Comparison of ENCODE assay signal across 21 mouse cellular contexts in the genomic region with DNA sequence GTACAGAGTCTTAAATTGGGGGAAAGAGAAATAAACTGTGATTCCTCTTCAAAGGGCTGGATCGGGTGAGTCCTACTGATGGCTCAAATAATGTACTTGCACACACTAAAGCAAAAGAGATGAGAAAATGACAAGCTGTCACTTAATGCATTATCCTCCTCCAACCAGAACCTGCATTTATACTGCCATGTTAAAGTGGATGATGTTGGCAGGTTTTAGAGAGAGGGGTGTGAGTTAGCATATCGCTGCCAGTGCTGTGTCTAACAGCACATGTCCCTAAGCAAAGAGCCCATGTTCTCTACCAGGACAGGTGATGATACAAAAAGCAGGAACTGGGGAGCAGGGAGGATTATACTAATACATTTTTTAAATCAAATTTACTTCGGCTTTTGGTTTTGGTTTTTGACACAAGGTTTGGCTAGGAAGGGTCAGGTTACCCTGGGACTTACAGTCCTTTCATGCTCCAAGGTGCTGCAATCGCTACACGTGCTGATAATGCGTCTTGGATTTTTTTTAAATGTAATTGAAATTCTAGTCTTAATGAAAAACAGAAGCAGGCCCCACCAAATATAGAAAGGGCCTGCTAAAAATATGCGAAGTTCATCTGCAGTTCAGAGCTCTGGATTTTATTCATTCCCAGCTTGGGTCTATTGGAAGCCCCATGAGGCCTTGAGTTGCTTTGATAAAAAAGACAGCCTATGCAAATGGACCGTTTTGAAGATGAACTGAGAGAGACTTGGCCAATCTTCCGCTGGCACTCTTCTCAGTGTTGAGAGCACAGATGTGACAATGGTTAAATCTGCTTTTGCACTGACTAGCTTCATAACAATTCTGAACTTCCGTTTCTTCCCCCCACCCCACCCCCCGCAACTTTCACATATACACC. TPM values are rescaled to one million over a fixed set of nuclear protein-coding genes. Genes with fewer than 3 reads are reported as not detected.
A peak's percentile ranks its signal among the peaks of the same experiment; 100 is the strongest.
DNase-seq lines count a peak whose midpoint lies in the region; ATAC-seq and TF ChIP-seq lines count a peak whose summit lies in the region.
"Had no signal": no experiment of that assay in that cellular context is flagged by ENCODE, and none has a peak within 500 bp of the region (broad histone marks: within the 10 kb centered on the region; RNA-seq: fewer than 3 reads in every experiment).

No protein-coding gene starts in this region.

- ATAC-seq in forebrain, embryonic 15.5 days (replicated peaks) = peak; percentile 75; the same call in 1 of the 2 replicates
- no peak for ATAC-seq in forebrain, embryonic 11.5 days (replicated peaks; ENCODE audit: low FRiP score)
- ATAC-seq in midbrain, embryonic 12.5 days (ENCODE audit: low FRiP score, low read depth) = peak; percentile 41; the same call in 1 of the 2 replicates
- ATAC-seq in midbrain, postnatal 0 days (ENCODE audit: low FRiP score) = no peak
- peak; percentile 39; the same call in 1 of the 2 replicates for ATAC-seq in limb, embryonic 12.5 days (ENCODE audit: insufficient number of reproducible peaks, insufficient read depth, low FRiP score, low TSS enrichment, low read depth)
- ATAC-seq: hindbrain, embryonic 16.5 days had no signal

- H3K27ac ChIP-seq in forebrain, embryonic 15.5 days (replicated peaks) = peak overlapping the region; percentile 49; the same call in 1 of the 2 replicates
- no peak overlapping the region for H3K27ac ChIP-seq in forebrain, embryonic 11.5 days (ENCODE audit: low read depth, low read length)
- H3K27ac ChIP-seq in midbrain, embryonic 12.5 days (replicated peaks) = no peak overlapping the region
- H3K27ac ChIP-seq in midbrain, postnatal 0 days (ENCODE audit: low read depth, low read length) = no peak overlapping the region
- 0 out of 2 replicates have a peak overlapping the region, but pooled peaks have one; percentile 35 for H3K27ac ChIP-seq in limb, embryonic 12.5 days
- H3K27ac ChIP-seq: heart, embryonic 10.5 days; limb, embryonic 15.5 days had no signal

- H3K9ac ChIP-seq in forebrain, embryonic 15.5 days (replicated peaks) = no peak overlapping the region
- H3K9ac ChIP-seq in forebrain, embryonic 11.5 days (ENCODE audit: low read length) = no peak overlapping the region
- no peak overlapping the region for H3K9ac ChIP-seq in midbrain, embryonic 12.5 days (replicated peaks)
- no peak overlapping the region for H3K9ac ChIP-seq in midbrain, postnatal 0 days (replicated peaks; ENCODE audit: low read length, poor library complexity, severe bottlenecking)
- H3K9ac ChIP-seq in limb, embryonic 12.5 days (replicated peaks) = no peak overlapping the region
- H3K9ac ChIP-seq: limb, embryonic 15.5 days had no signal

- H3K4me2 ChIP-seq in forebrain, embryonic 15.5 days (replicated peaks) = no peak overlapping the region
- H3K4me2 ChIP-seq in forebrain, embryonic 11.5 days (ENCODE audit: low read depth, low read length, severe bottlenecking) = no peak overlapping the region
- no peak overlapping the region for H3K4me2 ChIP-seq in midbrain, embryonic 12.5 days (replicated peaks)
- H3K4me2 ChIP-seq in midbrain, postnatal 0 days (ENCODE audit: low read depth, low read length, poor library complexity, severe bottlenecking) = no peak overlapping the region
- no peak overlapping the region for H3K4me2 ChIP-seq in limb, embryonic 12.5 days
- H3K4me2 ChIP-seq: limb, embryonic 15.5 days had no signal

- no peak overlapping the region for H3K4me3 ChIP-seq in forebrain, embryonic 15.5 days
- H3K4me3 ChIP-seq in forebrain, embryonic 11.5 days (ENCODE audit: low read depth, low read length) = no peak overlapping the region
- H3K4me3 ChIP-seq in midbrain, embryonic 12.5 days = no peak overlapping the region
- no peak overlapping the region for H3K4me3 ChIP-seq in midbrain, postnatal 0 days (ENCODE audit: low read depth, low read length)
- H3K4me3 ChIP-seq in limb, embryonic 12.5 days (replicated peaks) = no peak overlapping the region
- H3K4me3 ChIP-seq: heart, embryonic 10.5 days; limb, embryonic 15.5 days had no signal

- H3K27me3 ChIP-seq in forebrain, embryonic 15.5 days = 0 out of 2 replicates have a peak, but pooled peaks cover 3% of the 10 kb centered on the region
- H3K27me3 ChIP-seq in forebrain, embryonic 11.5 days (ENCODE audit: control insufficient read depth, insufficient read depth, low read length) = no peaks in the 10 kb centered on the region
- H3K27me3 ChIP-seq in midbrain, embryonic 12.5 days = no peaks in the 10 kb centered on the region
- H3K27me3 ChIP-seq in midbrain, postnatal 0 days (ENCODE audit: insufficient read depth, low read length) = no peaks in the 10 kb centered on the region
- H3K27me3 ChIP-seq in limb, embryonic 12.5 days = no peaks in the 10 kb centered on the region
- H3K27me3 ChIP-seq: limb, embryonic 15.5 days had no signal

- TF ChIP-seq CTCF in midbrain, postnatal 0 days (IDR thresholded peaks at IDR 0.05) = no peak

- H3K4me1 ChIP-seq in forebrain, embryonic 15.5 days = peaks cover 7% of the 10 kb centered on the region; the same call in 1 of the 2 replicates
- H3K4me1 ChIP-seq in forebrain, embryonic 11.5 days (replicated peaks; ENCODE audit: control insufficient read depth, insufficient read depth, low read length) = no peaks in the 10 kb centered on the region
- peaks cover 10% of the 10 kb centered on the region for H3K4me1 ChIP-seq in midbrain, embryonic 12.5 days
- no peaks in the 10 kb centered on the region for H3K4me1 ChIP-seq in midbrain, postnatal 0 days (ENCODE audit: insufficient read depth, low read length)
- peaks cover 19% of the 10 kb centered on the region for H3K4me1 ChIP-seq in limb, embryonic 12.5 days (replicated peaks)
- H3K4me1 ChIP-seq: heart, embryonic 10.5 days had no signal

- H3K36me3 ChIP-seq in forebrain, embryonic 15.5 days = no peaks in the 10 kb centered on the region
- no peaks in the 10 kb centered on the region for H3K36me3 ChIP-seq in forebrain, embryonic 11.5 days (ENCODE audit: control insufficient read depth, insufficient read depth, low read length)
- no peaks in the 10 kb centered on the region for H3K36me3 ChIP-seq in midbrain, embryonic 12.5 days
- no peaks in the 10 kb centered on the region for H3K36me3 ChIP-seq in midbrain, postnatal 0 days (ENCODE audit: insufficient read depth, low read length)
- no peaks in the 10 kb centered on the region for H3K36me3 ChIP-seq in limb, embryonic 12.5 days
- H3K36me3 ChIP-seq: heart, embryonic 10.5 days; limb, embryonic 15.5 days had no signal

- no peaks in the 10 kb centered on the region for H3K9me3 ChIP-seq in forebrain, embryonic 15.5 days
- H3K9me3 ChIP-seq in forebrain, embryonic 11.5 days (ENCODE audit: control insufficient read depth, low read length) = no peaks in the 10 kb centered on the region
- no peaks in the 10 kb centered on the region for H3K9me3 ChIP-seq in midbrain, embryonic 12.5 days
- no peaks in the 10 kb centered on the region for H3K9me3 ChIP-seq in midbrain, postnatal 0 days (ENCODE audit: low read length)
- no peaks in the 10 kb centered on the region for H3K9me3 ChIP-seq in limb, embryonic 12.5 days
- H3K9me3 ChIP-seq: heart, embryonic 10.5 days; limb, embryonic 15.5 days had no signal

- no peak for DNase-seq in forebrain, embryonic 11.5 days (ENCODE audit: low spot score)
- DNase-seq in midbrain, postnatal 0 days (ENCODE audit: low spot score) = no peak
- no peak for DNase-seq in cerebellum, postnatal 10 days
- DNase-seq in gastrocnemius, postnatal 10 days = no peak
- DNase-seq: adrenal gland, postnatal 36 days; cerebellum, adult 9-10 months; gastrocnemius, postnatal 36 days; heart, postnatal 10 days; kidney, adult 18-20 months; kidney, postnatal 10 days; lung, postnatal 36 days; right cerebral cortex, adult 18-20 months; spleen, adult 18-20 months; thymus, adult 18-20 months had no signal

- WGBS in forebrain, embryonic 15.5 days = 57% methylated on average over 11 of the region's 11 CpGs
- 61% methylated on average over 11 of the region's 11 CpGs for WGBS in forebrain, embryonic 11.5 days
- 49% methylated on average over 11 of the region's 11 CpGs for WGBS in midbrain, embryonic 12.5 days
- WGBS in midbrain, postnatal 0 days = 35% methylated on average over 11 of the region's 11 CpGs
- WGBS in limb, embryonic 12.5 days = 41% methylated on average over 11 of the region's 11 CpGs

RNA-seq across cellular contexts. Expression of a gene that starts 24.7 kb away (rescaled TPM):
- polyA plus RNA-seq in forebrain, embryonic 15.5 days (2015; fragmentation: Nextera tagmentation; extraction: Ambion mirVana) = 15.4 and 18.6 TPM in 2 replicates
- polyA plus RNA-seq in forebrain, embryonic 11.5 days (2014; fragmentation: Nextera tagmentation; extraction: Ambion mirVana) = 0.21 and 0.93 TPM in 2 replicates
- 0.43 and 0.80 TPM in 2 replicates for polyA plus RNA-seq in midbrain, embryonic 12.5 days (2016; fragmentation: Nextera tagmentation; extraction: Ambion mirVana)
- 8.9 and 9.1 TPM in 2 replicates for total RNA-seq in midbrain, postnatal 0 days (2014; rRNA removed)
- polyA plus RNA-seq in midbrain, postnatal 0 days (2015; fragmentation: Nextera tagmentation; extraction: Ambion mirVana) = 2.2 and 2.5 TPM in 2 replicates
- 1.2 and 1.8 TPM in 2 replicates for polyA plus RNA-seq in limb, embryonic 12.5 days (2016; fragmentation: Nextera tagmentation; extraction: Ambion mirVana)
- total RNA-seq in gastrocnemius, postnatal 10 days (2021) = under 1 TPM; 0.09 to 0.12 TPM
- total RNA-seq: gastrocnemius, postnatal 36 days had no signal
- polyA plus RNA-seq: C2C12 had no signal

Comparison
In these comparisons a context has a peak if more than half of its experiments do, and no peak if none do; other contexts are left out.
1. ATAC-seq: peak in forebrain, embryonic 15.5 days (single experiment), midbrain, embryonic 12.5 days (single experiment) and limb, embryonic 12.5 days (single experiment); none in forebrain, embryonic 11.5 days (single experiment) and midbrain, postnatal 0 days (single experiment).
2. H3K27ac ChIP-seq: peak in forebrain, embryonic 15.5 days (single experiment) and limb, embryonic 12.5 days (single experiment); none in forebrain, embryonic 11.5 days (single experiment), midbrain, embryonic 12.5 days (single experiment) and midbrain, postnatal 0 days (single experiment).